Mouse (Mus musculus) small intestine, adult 2 months (tissue): Measurements from ENCODE around the gene Selenos.

Experiments
- CTCF ChIP-seq: fragments of 200-500 bp; IDR thresholded peaks from 2 replicates; pipeline ENCODE4 v1.5.1; 2012; ENCODE audit warnings: low read depth, mild to moderate bottlenecking, control low read depth, inconsistent platforms, low read length, moderate library complexity, mixed read lengths; ENCODE audit not compliant: insufficient replicate concordance, insufficient read length; ENCODE audit errors: extremely low read depth
- POLR2A ChIP-seq: fragments of 200-500 bp; IDR thresholded peaks from 2 replicates; pipeline ENCODE4 v1.6.1; 2012; ENCODE audit warnings: low read depth, mild to moderate bottlenecking, control low read depth, inconsistent platforms, low read length, moderate library complexity

GRCm38 (mm10) chr7:66120139-66120538 is 40.7 kb downstream of the Selenos start:
- TF ChIP-seq CTCF (no peak), POLR2A (no peak)
